Mouse (Mus musculus) forebrain, embryonic 11.5 days (tissue): ENCODE measurements around the gene Vezt. TPM values are rescaled to one million over a fixed set of nuclear protein-coding genes. Genes with fewer than 3 reads are reported as not detected.

Experiments
- ATAC-seq: fragments of 200-750 bp; cut with Nextera tagmentation; replicated peaks from 2 replicates; pipeline ENCODE4 v1.8.0; 2017; ENCODE audit warnings: moderate TSS enrichment; ENCODE audit not compliant: low FRiP score
- DNase-seq: peaks from one replicate; pipeline ENCODE4 v3.0.0-alpha.2; 2017; ENCODE audit warnings: low spot score
- H3K27ac ChIP-seq: fragments of 300-500 bp; sonication (generic); 2 replicates; pipeline ENCODE4 v1.5.1; 2014; ENCODE audit warnings: low read depth, low read length
- H3K27me3 ChIP-seq: fragments of 300-500 bp; sonication (generic); 2 replicates; pipeline ENCODE4 v1.6.1; 2014; ENCODE audit warnings: mild to moderate bottlenecking, low read length, mixed read lengths; ENCODE audit not compliant: control insufficient read depth, insufficient read depth
- H3K36me3 ChIP-seq: fragments of 300-500 bp; sonication (generic); 2 replicates; pipeline ENCODE4 v1.6.1; 2014; ENCODE audit warnings: mild to moderate bottlenecking, low read length, moderate library complexity, mixed read lengths; ENCODE audit not compliant: control insufficient read depth, insufficient read depth
- H3K4me1 ChIP-seq: fragments of 300-500 bp; sonication (generic); replicated peaks from 2 replicates; pipeline ENCODE4 v1.6.1; 2014; ENCODE audit warnings: low read length, mixed read lengths; ENCODE audit not compliant: control insufficient read depth, insufficient read depth
- H3K4me2 ChIP-seq: fragments of 300-500 bp; sonication (generic); 2 replicates; pipeline ENCODE4 v1.6.1; 2014; ENCODE audit warnings: low read depth, mild to moderate bottlenecking, low read length, moderate library complexity, mixed read lengths; ENCODE audit not compliant: severe bottlenecking
- H3K4me3 ChIP-seq: fragments of 300-500 bp; sonication (generic); 2 replicates; pipeline ENCODE4 v1.5.1; 2014; ENCODE audit warnings: low read depth, low read length
- H3K9ac ChIP-seq: fragments of 300-500 bp; sonication (generic); 2 replicates; pipeline ENCODE4 v1.6.1; 2014; ENCODE audit warnings: low read length
- H3K9me3 ChIP-seq: fragments of 300-500 bp; sonication (generic); 2 replicates; pipeline ENCODE4 v1.6.1; 2016; ENCODE audit warnings: low read length, mixed read lengths; ENCODE audit not compliant: control insufficient read depth
- WGBS: fragments of 180-500 bp; shearing (Covaris S2); extraction: QIAGEN DNeasy Blood & Tissue Kit; methylation state at CpG from one replicate; pipeline ENCODE4 v1.1.7; 2014; 5-methylcytosine and 5-hydroxymethylcytosine counted together
- polyA plus RNA-seq: library from polyadenylated mRNA; unstranded; fragments of >200 nt; fragmentation: Nextera tagmentation; extraction: Ambion mirVana; gene quantifications from 2 replicates; pipeline ENCODE4 v1.2.1, GENCODE M21; 2014

The Vezt gene
- polyA plus RNA-seq, 1 experiment from 2014 or later, result 46.6 TPM

DNA sequence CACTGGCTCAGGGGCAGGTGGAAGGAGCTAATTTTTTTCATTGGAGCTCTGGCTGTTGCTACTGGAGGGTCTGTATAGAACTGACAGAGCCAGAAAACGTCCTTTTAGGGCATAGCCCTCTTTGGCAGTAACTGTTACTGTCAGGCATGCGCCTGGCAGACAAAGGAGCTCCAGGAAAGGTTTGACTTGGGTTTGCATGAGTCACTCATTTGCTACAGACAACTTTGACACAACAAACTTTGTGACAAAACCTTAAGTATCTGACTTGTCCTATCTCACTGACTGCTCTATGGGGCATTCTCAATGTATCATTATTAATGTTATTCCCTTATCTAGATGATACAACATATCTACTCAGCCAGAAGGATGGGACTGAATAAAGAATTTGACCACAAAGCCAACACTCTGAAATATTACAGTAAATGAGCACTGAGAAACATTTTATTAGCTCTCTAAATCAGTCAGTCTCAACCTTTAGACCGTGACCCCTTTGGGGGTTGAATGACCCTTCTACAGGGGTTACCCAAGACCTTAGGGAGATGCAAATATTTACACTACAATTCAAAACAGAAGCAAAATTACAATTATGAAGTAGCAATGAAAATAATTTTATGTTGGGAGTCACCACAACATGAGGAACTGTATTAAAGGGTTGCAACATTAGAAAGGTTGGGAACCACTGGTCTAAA is 25.5 kb downstream of the Vezt start:
- no peak overlapping the region for H3K27ac ChIP-seq
- ATAC-seq (no peak), DNase-seq (no peak)
- H3K4me2 ChIP-seq, result no peak overlapping the region
- WGBS, result 87% methylated on average over 3 of the region's 3 CpGs
- no peaks in the 10 kb centered on the region for H3K9me3 ChIP-seq
- no peak overlapping the region for H3K4me3 ChIP-seq
- no peak overlapping the region for H3K9ac ChIP-seq
- H3K27me3 ChIP-seq, result no peaks in the 10 kb centered on the region
- no peaks in the 10 kb centered on the region for H3K4me1 ChIP-seq
- no peaks in the 10 kb centered on the region; the same call in 1 of the 2 replicates for H3K36me3 ChIP-seq

DNA sequence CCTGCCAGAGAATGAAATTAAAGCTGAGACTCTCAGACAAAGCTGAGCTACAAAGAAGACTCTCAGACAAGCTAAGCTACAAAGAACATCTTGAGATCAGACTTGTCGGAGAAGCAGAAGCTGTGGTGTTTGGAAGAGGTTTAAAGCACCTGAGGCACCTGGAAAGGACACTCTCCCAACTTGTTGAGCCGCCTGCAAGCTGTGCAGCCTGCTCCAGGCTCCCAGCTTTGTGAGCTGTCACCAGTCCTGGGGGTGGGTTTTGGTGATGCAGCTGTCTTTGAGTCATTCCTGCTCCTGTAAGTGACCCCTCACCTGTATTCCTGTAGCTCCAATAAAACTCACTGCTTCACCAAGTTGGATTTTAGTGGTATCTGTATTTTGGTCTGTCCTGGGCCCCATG is 27.3 kb downstream of the Vezt start:
- H3K4me1 ChIP-seq, result no peaks in the 10 kb centered on the region
- no peak overlapping the region for H3K27ac ChIP-seq
- no peaks in the 10 kb centered on the region for H3K9me3 ChIP-seq
- DNase-seq (no peak), ATAC-seq (no peak)
- H3K27me3 ChIP-seq, result no peaks in the 10 kb centered on the region
- no peak overlapping the region for H3K4me2 ChIP-seq
- H3K36me3 ChIP-seq, result no peaks in the 10 kb centered on the region; the same call in 1 of the 2 replicates
- H3K4me3 ChIP-seq, result no peak overlapping the region
- no peak overlapping the region for H3K9ac ChIP-seq
- WGBS, result 86% methylated on average over 2 of the region's 2 CpGs

GRCm38 (mm10) chr10:94000223-94000622 is 35.4 kb downstream of the Vezt start:
- Histone ChIP-seq H3K9ac (no peak overlapping the region), H3K4me1 (no peaks in the 10 kb centered on the region), H3K9me3 (no peaks in the 10 kb centered on the region), H3K27ac (no peak overlapping the region), H3K36me3 (peaks cover 8% of the 10 kb centered on the region; the same call in 1 of the 2 replicates), H3K27me3 (no peaks in the 10 kb centered on the region), H3K4me3 (no peak overlapping the region), H3K4me2 (no peak overlapping the region)
- no peak for ATAC-seq
- no peak for DNase-seq
- WGBS, result 89% methylated on average over 10 of the region's 10 CpGs

DNA sequence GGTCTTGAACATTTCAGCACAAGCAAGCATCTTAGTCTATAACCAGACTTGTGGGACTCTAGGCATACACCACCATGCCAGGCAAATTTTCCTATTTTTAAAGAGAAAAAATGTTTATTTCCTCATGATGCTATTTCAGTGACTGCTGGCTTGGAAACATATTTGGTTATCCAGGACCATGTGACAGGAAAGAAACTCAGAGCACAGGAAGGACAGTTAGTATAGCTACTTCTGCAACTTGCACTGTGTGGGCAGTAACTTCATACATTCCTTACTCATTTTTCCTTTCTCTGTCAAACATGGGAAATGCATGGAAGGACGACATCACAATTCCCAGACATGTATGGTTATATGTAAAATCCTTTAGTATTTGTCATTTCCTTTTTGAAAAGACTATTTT is 36.3 kb downstream of the Vezt start:
- no peaks in the 10 kb centered on the region for H3K4me1 ChIP-seq
- peaks cover 8% of the 10 kb centered on the region; the same call in 1 of the 2 replicates for H3K36me3 ChIP-seq
- no peak for ATAC-seq
- no peak overlapping the region for H3K27ac ChIP-seq
- H3K9me3 ChIP-seq, result no peaks in the 10 kb centered on the region
- DNase-seq, result no peak
- no peak overlapping the region for H3K4me2 ChIP-seq
- H3K27me3 ChIP-seq, result no peaks in the 10 kb centered on the region
- no peak overlapping the region for H3K4me3 ChIP-seq
- no peak overlapping the region for H3K9ac ChIP-seq
- 92% methylated on average over 1 of the region's 1 CpGs for WGBS

GRCm38 (mm10) chr10:93995100-93995499 is 40.5 kb downstream of the Vezt start:
- no peak overlapping the region for H3K4me3 ChIP-seq
- H3K9ac ChIP-seq, result no peak overlapping the region
- H3K4me1 ChIP-seq, result no peaks in the 10 kb centered on the region
- no peaks in the 10 kb centered on the region; the same call in 1 of the 2 replicates for H3K36me3 ChIP-seq
- no peaks in the 10 kb centered on the region for H3K9me3 ChIP-seq
- H3K27ac ChIP-seq, result no peak overlapping the region
- WGBS, result 88% methylated on average over 1 of the region's 1 CpGs
- no peak overlapping the region for H3K4me2 ChIP-seq
- DNase-seq (no peak), ATAC-seq (no peak)
- H3K27me3 ChIP-seq, result no peaks in the 10 kb centered on the region

GRCm38 (mm10) chr10:93994136-93994535 is 41.5 kb downstream of the Vezt start:
- Histone ChIP-seq H3K4me3 (no peak overlapping the region), H3K27me3 (no peaks in the 10 kb centered on the region), H3K4me2 (no peak overlapping the region), H3K36me3 (no peaks in the 10 kb centered on the region; the same call in 1 of the 2 replicates), H3K4me1 (no peaks in the 10 kb centered on the region), H3K27ac (no peak overlapping the region), H3K9ac (no peak overlapping the region), H3K9me3 (no peaks in the 10 kb centered on the region)
- WGBS, result 93% methylated on average over 10 of the region's 10 CpGs
- ATAC-seq, result no peak
- no peak for DNase-seq

- no peak for ATAC-seq
- DNase-seq, result no peak
- H3K27me3 ChIP-seq, result no peaks in the 10 kb centered on the region
- H3K9ac ChIP-seq, result no peak overlapping the region
- H3K36me3 ChIP-seq, result peaks cover 3% of the 10 kb centered on the region; the same call in 1 of the 2 replicates
- no peaks in the 10 kb centered on the region for H3K9me3 ChIP-seq
- H3K4me3 ChIP-seq, result no peak overlapping the region
- H3K4me2 ChIP-seq, result no peak overlapping the region
- H3K4me1 ChIP-seq, result no peaks in the 10 kb centered on the region
- no peak overlapping the region for H3K27ac ChIP-seq
These were observed 50.3 kb downstream of the Vezt start for GRCm38 (mm10) chr10:93985357-93985756.

DNA sequence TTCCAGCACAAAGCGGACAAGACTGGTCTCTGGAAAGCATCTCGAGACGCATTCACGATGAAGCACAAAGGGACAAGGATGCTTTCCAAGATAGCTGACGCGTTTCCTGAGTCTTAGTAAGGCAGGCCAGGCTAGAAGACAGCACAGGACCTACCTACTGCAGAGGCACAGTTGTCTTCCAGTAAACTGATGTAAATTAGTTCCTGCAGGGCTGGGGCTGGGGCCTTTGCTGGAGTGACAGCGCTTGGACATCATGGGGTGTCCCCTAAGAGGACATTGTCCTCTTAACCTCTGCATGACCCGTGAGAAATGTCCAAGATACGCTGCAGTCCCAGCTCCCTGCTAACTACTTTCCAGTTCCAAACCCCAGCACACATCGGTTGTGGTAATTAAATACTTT is 66.3 kb downstream of the Vezt start:
- ATAC-seq (no peak), DNase-seq (no peak)
- H3K4me2 ChIP-seq, result no peak overlapping the region
- no peak overlapping the region for H3K27ac ChIP-seq
- H3K36me3 ChIP-seq, result peaks cover 3% of the 10 kb centered on the region; the same call in 1 of the 2 replicates
- H3K9ac ChIP-seq, result no peak overlapping the region
- H3K9me3 ChIP-seq, result no peaks in the 10 kb centered on the region
- no peak overlapping the region for H3K4me3 ChIP-seq
- H3K27me3 ChIP-seq, result no peaks in the 10 kb centered on the region
- no peaks in the 10 kb centered on the region for H3K4me1 ChIP-seq
- 34% methylated on average over 10 of the region's 10 CpGs for WGBS

DNA sequence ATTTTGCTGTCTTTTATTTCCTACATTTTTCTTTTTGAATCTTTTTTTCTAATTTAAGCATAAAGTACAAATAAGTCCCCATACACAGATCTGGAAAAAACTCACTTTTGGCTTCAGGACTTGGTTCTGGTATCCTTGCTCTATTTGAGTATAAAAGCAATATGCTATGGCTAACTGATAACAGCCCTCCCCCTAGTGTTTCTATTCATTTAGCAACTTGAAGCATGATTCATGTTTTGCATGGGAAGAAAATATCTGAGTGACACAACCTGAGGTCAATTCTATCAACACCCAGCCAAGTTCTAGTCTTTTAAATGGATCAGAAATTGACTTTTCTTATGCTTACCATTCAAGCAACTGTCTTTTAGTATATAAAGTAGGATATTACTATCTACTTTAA is 68.1 kb downstream of the Vezt start:
- no peak overlapping the region for H3K4me2 ChIP-seq
- H3K27ac ChIP-seq, result no peak overlapping the region
- no peak overlapping the region for H3K4me3 ChIP-seq
- DNase-seq (no peak), ATAC-seq (no peak)
- no peaks in the 10 kb centered on the region for H3K4me1 ChIP-seq
- H3K9ac ChIP-seq, result no peak overlapping the region
- no peaks in the 10 kb centered on the region for H3K27me3 ChIP-seq
- H3K9me3 ChIP-seq, result no peaks in the 10 kb centered on the region
- H3K36me3 ChIP-seq, result no peaks in the 10 kb centered on the region
